Mouse (Mus musculus): ENCODE results near the gene Katnbl1. TPM values are rescaled to one million over a fixed set of nuclear protein-coding genes. Genes with fewer than 3 reads are reported as not detected.
"Not testable (repeated sequence)": the region's sequence is repeated elsewhere in the genome, so short reads cannot be mapped to it uniquely, and the experiment has no call there.

Gene Katnbl1
- polyA plus RNA-seq, 1 experiment from 2014 or later, result 37.1 TPM

- not testable (repeated sequence) for H3K9ac ChIP-seq; H3K4me3 ChIP-seq; H3K27ac ChIP-seq; H3K4me2 ChIP-seq; H3K36me3 ChIP-seq; H3K27me3 ChIP-seq; ATAC-seq (ENCODE audit: low FRiP score); H3K9me3 ChIP-seq
- peaks cover 18% of the 10 kb centered on the region for H3K4me1 ChIP-seq (replicated peaks)
Observed at GRCm38 (mm10) chr2:112452513-112452912, 73.5 kb downstream of the Katnbl1 start.

GRCm38 (mm10) chr2:112454125-112454861 is 75.3 kb downstream of the Katnbl1 start:
- Histone ChIP-seq H3K4me1 (replicated peaks) (peaks cover 19% of the 10 kb centered on the region), H3K27me3 (no peaks in the 10 kb centered on the region), H3K27ac (peak overlapping the region; percentile 88), H3K4me2 (peak overlapping the region; percentile 79), H3K4me3 (peak overlapping the region; percentile 93), H3K9me3 (no peaks in the 10 kb centered on the region), H3K9ac (peak overlapping the region; percentile 92), H3K36me3 (no peaks in the 10 kb centered on the region)
- 30% methylated on average over 17 of the region's 17 CpGs for WGBS
- ATAC-seq (ENCODE audit: low FRiP score), result peak; percentile 80

GRCm38 (mm10) chr2:112454862-112455564 is 76.0 kb downstream of the Katnbl1 start, which contains the start of gene Emc7:
Gene Emc7 (plus strand): TSS chr2:112454997.
- peak within 1 kb of the TSS; percentile 93 for H3K4me3 ChIP-seq
- peak within 1 kb of the TSS; percentile 79 for H3K4me2 ChIP-seq
- H3K4me1 ChIP-seq (replicated peaks), result peaks cover 19% of the 10 kb centered on the region
- H3K9me3 ChIP-seq, result no peaks in the 10 kb centered on the region
- H3K9ac ChIP-seq, result peak within 1 kb of the TSS; percentile 92
- H3K27ac ChIP-seq, result peak within 1 kb of the TSS; percentile 88
- peaks cover 2% of the 10 kb centered on the region; the same call in 1 of the 2 replicates for H3K36me3 ChIP-seq
- ATAC-seq (ENCODE audit: low FRiP score), result peak; percentile 97
- H3K27me3 ChIP-seq, result no peaks in the 10 kb centered on the region
- WGBS, result under 1% methylated on average over 49 of the region's 49 CpGs

GRCm38 (mm10) chr2:112460557-112460956 is 81.5 kb downstream of the Katnbl1 start:
- no peaks in the 10 kb centered on the region for H3K27me3 ChIP-seq
- no peak overlapping the region for H3K27ac ChIP-seq
- H3K4me2 ChIP-seq, result no peak overlapping the region
- H3K9ac ChIP-seq, result no peak overlapping the region
- H3K4me1 ChIP-seq (replicated peaks), result peaks cover 15% of the 10 kb centered on the region
- H3K9me3 ChIP-seq, result no peaks in the 10 kb centered on the region
- peaks cover 30% of the 10 kb centered on the region for H3K36me3 ChIP-seq
- H3K4me3 ChIP-seq, result no peak overlapping the region
- no peak for ATAC-seq (ENCODE audit: low FRiP score)
- WGBS, result 91% methylated on average over 3 of the region's 3 CpGs

Other genes starting within 250 kb of the Katnbl1 start
- not detected in 2 replicates for gene Olfr1316, start 244.2 kb upstream of the Katnbl1 start, polyA plus RNA-seq (2015; fragmentation: Nextera tagmentation; extraction: Ambion mirVana)
- gene Olfr1317, start 238.9 kb upstream of the Katnbl1 start, polyA plus RNA-seq (2015; fragmentation: Nextera tagmentation; extraction: Ambion mirVana), result not detected in 2 replicates
- gene Olfr1318, start 225.0 kb upstream of the Katnbl1 start, polyA plus RNA-seq (2015; fragmentation: Nextera tagmentation; extraction: Ambion mirVana), result not detected in 2 replicates
- 14.9 and 15.5 TPM in 2 replicates for gene Lpcat4, start 139.7 kb upstream of the Katnbl1 start, polyA plus RNA-seq (2015; fragmentation: Nextera tagmentation; extraction: Ambion mirVana)
- gene Nutm1, start 119.9 kb upstream of the Katnbl1 start, polyA plus RNA-seq (2015; fragmentation: Nextera tagmentation; extraction: Ambion mirVana), result 0.05 TPM in 1 of 2 replicates, not detected in the other
- 154 and 160 TPM in 2 replicates for gene Nop10, start 117.3 kb upstream of the Katnbl1 start, polyA plus RNA-seq (2015; fragmentation: Nextera tagmentation; extraction: Ambion mirVana)
- 16.5 and 17.2 TPM in 2 replicates for gene Slc12a6, start 113.4 kb upstream of the Katnbl1 start, polyA plus RNA-seq (2015; fragmentation: Nextera tagmentation; extraction: Ambion mirVana)
- gene Gm21985, start 112.9 kb upstream of the Katnbl1 start, polyA plus RNA-seq (2015; fragmentation: Nextera tagmentation; extraction: Ambion mirVana), result not detected in 2 replicates
- 164 and 168 TPM in 2 replicates for gene Emc4, start 11.2 kb upstream of the Katnbl1 start, polyA plus RNA-seq (2015; fragmentation: Nextera tagmentation; extraction: Ambion mirVana)
- 18.4 and 19.2 TPM in 2 replicates for gene Emc7, start 75.8 kb downstream of the Katnbl1 start, polyA plus RNA-seq (2015; fragmentation: Nextera tagmentation; extraction: Ambion mirVana)
- gene Chrm5, start 101.6 kb downstream of the Katnbl1 start, polyA plus RNA-seq (2015; fragmentation: Nextera tagmentation; extraction: Ambion mirVana), result 0.48 and 0.68 TPM in 2 replicates
- 3.1 and 4.4 TPM in 2 replicates for gene Aven, start 113.8 kb downstream of the Katnbl1 start, polyA plus RNA-seq (2015; fragmentation: Nextera tagmentation; extraction: Ambion mirVana)

All from hindbrain, embryonic 13.5 days (tissue).